16 mouse cellular contexts compared by ENCODE assay signal in genomic region chr4:64562511-64562910, GRCm38 (mm10).
DNase-seq lines count a peak whose midpoint lies in the region.
"Had no signal": no experiment of that assay in that cellular context is flagged by ENCODE, and none has a peak within 500 bp of the region (broad histone marks: within the 10 kb centered on the region; RNA-seq: fewer than 3 reads in every experiment).

No protein-coding gene starts in this region.

- DNase-seq in 3T3-L1 (ENCODE audit: low read depth, low spot score): peak; percentile 54
- DNase-seq in NIH3T3 (ENCODE audit: low read depth): peak; percentile 62
- DNase-seq in adrenal gland, adult 8-10 months: no peak
- no peak for DNase-seq in layer of hippocampus, adult 8-10 months (ENCODE audit: low spot score in 2 of 2)
- DNase-seq: adrenal gland, adult 2 months; adrenal gland, postnatal 10 days; adrenal gland, postnatal 14 days; adrenal gland, postnatal 25 days; adrenal gland, postnatal 36 days; B cell, adult 2 months; cerebellum, adult 11 months; cerebellum, adult 11-12 months; cerebellum, adult 18-20 months; cerebellum, adult 2 months; cerebellum, adult 8-10 months; cerebellum, adult 9-10 months had no signal

Comparison
In these comparisons a context has a peak if more than half of its experiments do, and no peak if none do; other contexts are left out.
1. DNase-seq: peak in 3T3-L1 (single experiment) and NIH3T3 (single experiment); none in adrenal gland, adult 8-10 months (single experiment) and layer of hippocampus, adult 8-10 months (0 of 2).